Mouse (Mus musculus): ENCODE data around the gene St6gal1. TPM values are rescaled to one million over a fixed set of nuclear protein-coding genes. Genes with fewer than 3 reads are reported as not detected.
A peak's percentile ranks its signal among the peaks of the same experiment; 100 is the strongest.

Gene St6gal1
- polyA plus RNA-seq, 1 experiment from 2014 or later, result 21.5 TPM

GRCm38 (mm10) chr16:23235173-23235694 is 10.7 kb downstream of the St6gal1 start:
- 75% methylated on average over 7 of the region's 7 CpGs for WGBS
- H3K27ac ChIP-seq, result no peak overlapping the region
- H3K36me3 ChIP-seq, result peaks cover 16% of the 10 kb centered on the region
- peaks cover 30% of the 10 kb centered on the region for H3K4me1 ChIP-seq (replicated peaks)
- H3K9ac ChIP-seq (replicated peaks), result no peak overlapping the region
- H3K4me3 ChIP-seq (replicated peaks), result no peak overlapping the region
- H3K4me2 ChIP-seq, result no peak overlapping the region
- no peaks in the 10 kb centered on the region for H3K9me3 ChIP-seq
- ATAC-seq (ENCODE audit: insufficient number of reproducible peaks, insufficient read depth, low FRiP score, low TSS enrichment, low read depth), result no peak
- H3K27me3 ChIP-seq, result no peaks in the 10 kb centered on the region

- Histone ChIP-seq H3K9me3 (no peaks in the 10 kb centered on the region), H3K4me3 (replicated peaks) (no peak overlapping the region), H3K27me3 (no peaks in the 10 kb centered on the region), H3K4me1 (replicated peaks) (peaks cover 31% of the 10 kb centered on the region), H3K36me3 (peaks cover 14% of the 10 kb centered on the region), H3K27ac (peak overlapping the region; percentile 31), H3K9ac (replicated peaks) (no peak overlapping the region), H3K4me2 (no peak overlapping the region)
- 61% methylated on average over 6 of the region's 6 CpGs for WGBS
- ATAC-seq (ENCODE audit: insufficient number of reproducible peaks, insufficient read depth, low FRiP score, low TSS enrichment, low read depth), result no peak
Observed at GRCm38 (mm10) chr16:23239583-23239982, 15.0 kb downstream of the St6gal1 start.

- H3K9me3 ChIP-seq, result no peaks in the 10 kb centered on the region
- H3K4me1 ChIP-seq (replicated peaks), result peaks cover 31% of the 10 kb centered on the region
- ATAC-seq (ENCODE audit: insufficient number of reproducible peaks, insufficient read depth, low FRiP score, low TSS enrichment, low read depth), result peak; percentile 45; the same call in 1 of the 2 replicates
- H3K4me2 ChIP-seq, result no peak overlapping the region; the same call in 1 of the 2 replicates
- peaks cover 11% of the 10 kb centered on the region for H3K36me3 ChIP-seq
- no peaks in the 10 kb centered on the region for H3K27me3 ChIP-seq
- no peak overlapping the region for H3K9ac ChIP-seq (replicated peaks)
- no peak overlapping the region for H3K4me3 ChIP-seq (replicated peaks)
- H3K27ac ChIP-seq, result peak overlapping the region; percentile 31
- WGBS, result 46% methylated on average over 13 of the region's 13 CpGs
Observed at GRCm38 (mm10) chr16:23240049-23240949, 15.8 kb downstream of the St6gal1 start.

DNA sequence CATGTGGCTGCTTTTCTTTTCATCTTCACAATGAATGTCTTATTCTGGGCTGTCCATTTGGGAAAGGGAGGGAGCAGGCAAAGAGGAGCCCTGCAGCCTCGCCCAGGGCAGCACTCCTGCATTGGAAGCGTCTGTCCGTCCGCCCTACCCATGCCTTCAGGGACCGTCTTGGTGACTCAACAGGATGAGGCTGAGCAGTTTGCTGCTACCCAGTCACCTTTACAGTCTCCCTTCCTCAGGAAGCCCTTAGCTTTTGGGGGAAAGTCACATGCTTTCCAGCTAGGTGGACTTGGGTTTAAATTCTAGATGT is 16.4 kb downstream of the St6gal1 start:
- H3K27me3 ChIP-seq, result no peaks in the 10 kb centered on the region
- no peak overlapping the region for H3K9ac ChIP-seq (replicated peaks)
- peaks cover 6% of the 10 kb centered on the region for H3K36me3 ChIP-seq
- ATAC-seq (ENCODE audit: insufficient number of reproducible peaks, insufficient read depth, low FRiP score, low TSS enrichment, low read depth), result 0 out of 2 replicates have a peak, but pooled peaks have one; percentile 34
- peaks cover 31% of the 10 kb centered on the region for H3K4me1 ChIP-seq (replicated peaks)
- no peak overlapping the region for H3K4me2 ChIP-seq
- H3K27ac ChIP-seq, result peak overlapping the region; percentile 31; the same call in 1 of the 2 replicates
- WGBS, result 64% methylated on average over 5 of the region's 5 CpGs
- no peaks in the 10 kb centered on the region for H3K9me3 ChIP-seq
- H3K4me3 ChIP-seq (replicated peaks), result no peak overlapping the region

- WGBS, result 85% methylated on average over 5 of the region's 5 CpGs
Observed at GRCm38 (mm10) chr16:23243726-23244425, 19.3 kb downstream of the St6gal1 start.

GRCm38 (mm10) chr16:23244486-23244885 is 19.9 kb downstream of the St6gal1 start:
- H3K4me1 ChIP-seq (replicated peaks), result peaks cover 18% of the 10 kb centered on the region
- H3K9me3 ChIP-seq, result no peaks in the 10 kb centered on the region
- H3K4me2 ChIP-seq, result no peak overlapping the region
- no peak overlapping the region for H3K9ac ChIP-seq (replicated peaks)
- 88% methylated on average over 7 of the region's 7 CpGs for WGBS
- no peak overlapping the region for H3K4me3 ChIP-seq (replicated peaks)
- no peak overlapping the region for H3K27ac ChIP-seq
- H3K27me3 ChIP-seq, result no peaks in the 10 kb centered on the region
- peaks cover 14% of the 10 kb centered on the region for H3K36me3 ChIP-seq
- ATAC-seq (ENCODE audit: insufficient number of reproducible peaks, insufficient read depth, low FRiP score, low TSS enrichment, low read depth), result no peak

More at GRCm38 (mm10) chr16:23243726-23244425, 19.3 kb downstream of the St6gal1 start:
- peaks cover 14% of the 10 kb centered on the region for H3K36me3 ChIP-seq
- H3K4me2 ChIP-seq, result no peak overlapping the region
- no peak for ATAC-seq (ENCODE audit: insufficient number of reproducible peaks, insufficient read depth, low FRiP score, low TSS enrichment, low read depth)
- no peaks in the 10 kb centered on the region for H3K27me3 ChIP-seq
- no peak overlapping the region for H3K27ac ChIP-seq
- H3K9me3 ChIP-seq, result no peaks in the 10 kb centered on the region
- H3K9ac ChIP-seq (replicated peaks), result no peak overlapping the region
- H3K4me1 ChIP-seq (replicated peaks), result peaks cover 19% of the 10 kb centered on the region
- no peak overlapping the region for H3K4me3 ChIP-seq (replicated peaks)

DNA sequence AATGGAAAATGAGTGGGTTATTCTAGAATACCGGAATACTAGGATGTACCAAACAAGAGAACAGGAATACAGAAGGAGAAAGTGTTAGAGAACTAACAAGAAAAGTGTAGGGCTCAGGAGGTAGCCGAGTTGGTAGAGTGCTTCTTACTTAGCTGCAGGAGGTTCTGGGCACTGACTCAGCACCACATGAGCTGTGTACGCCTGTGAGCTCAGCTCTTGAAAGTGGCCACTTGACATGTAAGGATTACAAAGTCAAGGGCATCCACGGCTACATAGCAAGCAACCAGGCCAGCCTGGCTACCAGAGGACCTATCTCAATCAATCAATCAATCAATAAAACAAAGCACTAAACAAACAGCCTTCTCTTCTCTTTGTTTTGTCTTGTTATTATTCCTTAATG is 24.7 kb downstream of the St6gal1 start:
- Histone ChIP-seq H3K27me3 (no peaks in the 10 kb centered on the region), H3K36me3 (peaks cover 7% of the 10 kb centered on the region; the same call in 1 of the 2 replicates), H3K4me2 (no peak overlapping the region), H3K27ac (no peak overlapping the region), H3K9ac (replicated peaks) (no peak overlapping the region), H3K4me1 (replicated peaks) (peaks cover 39% of the 10 kb centered on the region), H3K9me3 (no peaks in the 10 kb centered on the region), H3K4me3 (replicated peaks) (no peak overlapping the region)
- 83% methylated on average over 4 of the region's 4 CpGs for WGBS
- no peak for ATAC-seq (ENCODE audit: insufficient number of reproducible peaks, insufficient read depth, low FRiP score, low TSS enrichment, low read depth)

DNA sequence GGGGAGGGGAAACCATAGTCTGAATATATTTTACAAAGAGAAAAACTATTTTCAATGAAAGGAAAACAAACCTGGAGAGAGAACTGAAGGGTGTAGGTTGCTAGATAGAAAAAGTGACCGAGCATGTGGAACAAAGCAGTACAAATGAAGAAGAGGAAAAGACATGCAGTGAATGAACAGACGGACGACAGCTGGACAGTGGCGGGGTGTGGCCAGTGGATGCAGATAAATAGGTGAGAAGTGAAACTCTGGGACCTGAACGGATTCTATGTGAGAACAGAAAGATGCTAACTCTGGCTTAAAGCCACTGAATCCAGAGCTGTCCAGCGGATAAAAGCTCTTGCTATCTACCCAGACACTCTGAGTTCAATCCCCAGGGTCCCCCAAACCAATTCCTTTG is 25.2 kb downstream of the St6gal1 start:
- no peak for ATAC-seq (ENCODE audit: insufficient number of reproducible peaks, insufficient read depth, low FRiP score, low TSS enrichment, low read depth)

DNA sequence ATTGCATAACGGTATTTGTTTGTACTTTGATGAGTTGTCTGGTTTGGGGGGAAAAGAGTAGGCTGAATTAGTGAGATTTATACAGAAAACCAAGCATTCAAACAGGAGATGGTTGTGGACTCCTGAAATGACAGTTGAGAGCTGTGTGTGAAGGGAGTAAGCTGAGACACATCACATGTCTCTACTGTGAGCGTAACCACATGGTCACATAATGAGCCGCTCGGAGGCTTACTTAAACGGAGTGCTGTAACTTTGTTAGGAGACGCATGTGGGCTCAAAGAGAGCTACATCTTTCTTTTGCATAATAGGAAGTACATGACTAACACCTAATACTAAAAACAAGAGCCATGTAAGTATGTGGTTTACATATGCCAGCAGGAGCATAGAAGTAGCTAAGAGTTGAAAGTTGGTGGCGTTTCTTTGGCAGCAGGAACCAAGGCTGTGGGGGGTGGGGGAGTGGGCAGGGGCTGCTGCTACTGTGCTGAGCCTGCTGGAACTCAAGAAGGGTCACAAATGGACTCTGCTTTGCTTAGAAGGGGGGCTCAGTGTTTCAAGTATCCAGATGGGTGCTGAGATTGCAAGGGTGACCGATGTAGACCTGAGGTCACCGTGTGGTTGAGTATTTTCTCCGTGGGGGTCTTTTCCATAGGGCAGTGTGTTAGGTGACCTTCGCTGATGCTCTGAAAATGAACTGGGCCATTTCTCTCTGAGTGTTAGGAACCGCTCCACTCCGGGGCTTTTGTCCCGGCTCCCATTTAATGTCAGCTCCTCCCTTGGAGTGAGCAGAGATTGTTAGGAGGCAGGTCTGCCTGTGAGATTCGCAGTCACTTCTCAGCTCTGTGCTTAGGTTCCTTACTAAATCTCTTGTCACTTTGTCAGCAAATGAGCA is 26.3 kb downstream of the St6gal1 start:
- Histone ChIP-seq H3K9ac (replicated peaks) (no peak overlapping the region), H3K4me2 (0 out of 2 replicates have a peak overlapping the region, but pooled peaks have one; percentile 13), H3K36me3 (peaks cover 7% of the 10 kb centered on the region; the same call in 1 of the 2 replicates), H3K27me3 (no peaks in the 10 kb centered on the region), H3K4me1 (replicated peaks) (peaks cover 45% of the 10 kb centered on the region), H3K27ac (no peak overlapping the region; the same call in 1 of the 2 replicates), H3K4me3 (replicated peaks) (no peak overlapping the region), H3K9me3 (no peaks in the 10 kb centered on the region)
- no peak for ATAC-seq (ENCODE audit: insufficient number of reproducible peaks, insufficient read depth, low FRiP score, low TSS enrichment, low read depth)
- whole genome bisulfite sequencing, result 34% methylated on average over 15 of the region's 15 CpGs

More for the DNA sequence above, 25.2 kb downstream of the St6gal1 start:
- Histone ChIP-seq H3K27ac (no peak overlapping the region), H3K9me3 (no peaks in the 10 kb centered on the region), H3K9ac (replicated peaks) (no peak overlapping the region), H3K4me3 (replicated peaks) (no peak overlapping the region), H3K27me3 (no peaks in the 10 kb centered on the region), H3K4me1 (replicated peaks) (peaks cover 42% of the 10 kb centered on the region), H3K36me3 (peaks cover 7% of the 10 kb centered on the region; the same call in 1 of the 2 replicates), H3K4me2 (no peak overlapping the region)
- 82% methylated on average over 6 of the region's 6 CpGs for WGBS

DNA sequence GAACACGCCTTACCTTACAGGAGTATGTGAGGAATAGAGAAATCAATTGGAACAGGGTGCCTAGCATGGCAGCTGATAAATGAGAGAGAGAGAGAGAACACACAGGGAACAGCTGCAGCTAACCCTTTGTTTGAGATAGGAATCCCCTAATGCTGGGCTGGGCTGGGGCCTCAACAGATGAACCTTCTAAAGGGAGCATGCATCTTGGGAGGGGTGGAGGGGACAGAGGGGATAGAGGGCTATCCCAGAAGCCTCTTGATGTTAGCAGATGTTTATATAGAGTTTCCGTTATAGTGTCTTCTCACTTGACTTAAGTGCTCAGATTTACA is 26.9 kb downstream of the St6gal1 start:
- Histone ChIP-seq H3K27me3 (no peaks in the 10 kb centered on the region), H3K4me2 (no peak overlapping the region), H3K9ac (replicated peaks) (no peak overlapping the region), H3K9me3 (no peaks in the 10 kb centered on the region), H3K36me3 (peaks cover 7% of the 10 kb centered on the region; the same call in 1 of the 2 replicates), H3K4me1 (replicated peaks) (peaks cover 45% of the 10 kb centered on the region), H3K27ac (no peak overlapping the region), H3K4me3 (replicated peaks) (no peak overlapping the region)
- ATAC-seq (ENCODE audit: insufficient number of reproducible peaks, insufficient read depth, low FRiP score, low TSS enrichment, low read depth), result no peak
- WGBS, result 82% methylated on average over 2 of the region's 2 CpGs
